Comparison of ENCODE assay signal across 9 mouse cellular contexts in genomic region chr2:61592699-61593029, GRCm38 (mm10). TPM values are rescaled to one million over a fixed set of nuclear protein-coding genes. Genes with fewer than 3 reads are reported as not detected.
DNase-seq lines count a peak whose midpoint lies in the region; ATAC-seq and TF ChIP-seq lines count a peak whose summit lies in the region.
"Had no signal": no experiment of that assay in that cellular context is flagged by ENCODE, and none has a peak within 500 bp of the region (broad histone marks: within the 10 kb centered on the region; RNA-seq: fewer than 3 reads in every experiment).

No protein-coding gene starts in this region.

- no peaks in the 10 kb centered on the region for H3K27me3 ChIP-seq in heart, embryonic 13.5 days (replicated peaks)
- no peaks in the 10 kb centered on the region for H3K27me3 ChIP-seq in G1E (ENCODE audit: insufficient read depth, low read length)
- H3K27me3 ChIP-seq in forebrain, postnatal 0 days (ENCODE audit: insufficient read depth, low read length): no peaks in the 10 kb centered on the region
- H3K27me3 ChIP-seq in liver, embryonic 15.5 days: no peaks in the 10 kb centered on the region
- H3K27me3 ChIP-seq: CH12.LX had no signal

- H3K9ac ChIP-seq in heart, embryonic 13.5 days: no peak overlapping the region
- peak overlapping the region; percentile 76; the same call in 1 of the 2 replicates for H3K9ac ChIP-seq in forebrain, postnatal 0 days
- H3K9ac ChIP-seq in liver, embryonic 15.5 days: no peak overlapping the region

- WGBS in heart, embryonic 13.5 days: 18% methylated on average over 5 of the region's 5 CpGs
- WGBS in forebrain, postnatal 0 days: 17% methylated on average over 5 of the region's 5 CpGs
- 8% methylated on average over 5 of the region's 5 CpGs for WGBS in liver, embryonic 15.5 days (ENCODE audit: insufficient replicate concordance)

- H3K9me3 ChIP-seq in heart, embryonic 13.5 days: no peaks in the 10 kb centered on the region
- H3K9me3 ChIP-seq in G1E (replicated peaks): no peaks in the 10 kb centered on the region
- H3K9me3 ChIP-seq in forebrain, postnatal 0 days (ENCODE audit: low read length): no peaks in the 10 kb centered on the region
- H3K9me3 ChIP-seq in liver, embryonic 15.5 days (replicated peaks): no peaks in the 10 kb centered on the region

- TF ChIP-seq CTCF in G1E (IDR thresholded peaks at IDR 0.05; ENCODE audit: low read depth, low read length): no peak
- no peak for TF ChIP-seq CTCF in forebrain, postnatal 0 days (IDR thresholded peaks at IDR 0.05; ENCODE audit: low read depth)

- DNase-seq in heart, adult 18-20 months: no peak
- DNase-seq in G1E (ENCODE audit: low spot score): no peak
- DNase-seq in forebrain, postnatal 0 days: no peak
- DNase-seq in adrenal gland, adult 18-20 months (ENCODE audit: low spot score in 2 of 2): no peak
- no peak for DNase-seq in right cerebral cortex, postnatal 4 days
- DNase-seq in layer of hippocampus, postnatal 25 days (ENCODE audit: extremely low spot score in 1 of 2, low spot score in 1 of 2): no peak

- no peaks in the 10 kb centered on the region for H3K36me3 ChIP-seq in heart, embryonic 13.5 days
- H3K36me3 ChIP-seq in G1E (replicated peaks): peaks cover 17% of the 10 kb centered on the region
- H3K36me3 ChIP-seq in forebrain, postnatal 0 days (ENCODE audit: insufficient read depth): no peaks in the 10 kb centered on the region
- H3K36me3 ChIP-seq in liver, embryonic 15.5 days (replicated peaks): no peaks in the 10 kb centered on the region; the same call in 1 of the 2 replicates

- peak overlapping the region; percentile 87 for H3K4me3 ChIP-seq in heart, embryonic 13.5 days
- H3K4me3 ChIP-seq in G1E (ENCODE audit: low read depth, low read length): peak overlapping the region; percentile 96; the same call in 1 of the 2 replicates
- peak overlapping the region; percentile 79 for H3K4me3 ChIP-seq in forebrain, postnatal 0 days (ENCODE audit: low read depth, low read length)
- peak overlapping the region; percentile 92 for H3K4me3 ChIP-seq in liver, embryonic 15.5 days (replicated peaks)

- ATAC-seq in heart, embryonic 13.5 days (ENCODE audit: extremely low read depth, insufficient number of reproducible peaks, low FRiP score, low TSS enrichment): no peak
- no peak for ATAC-seq in G1E (ENCODE audit: extremely low read depth, insufficient number of reproducible peaks, low FRiP score, poor library complexity, severe bottlenecking)
- no peak for ATAC-seq in forebrain, postnatal 0 days
- no peak for ATAC-seq in liver, embryonic 15.5 days (ENCODE audit: insufficient read depth)

- H3K4me2 ChIP-seq in heart, embryonic 13.5 days: peak overlapping the region; percentile 84
- H3K4me2 ChIP-seq in forebrain, postnatal 0 days (ENCODE audit: low read depth): peak overlapping the region; percentile 75
- H3K4me2 ChIP-seq in liver, embryonic 15.5 days: peak overlapping the region; percentile 70

- H3K27ac ChIP-seq in heart, embryonic 13.5 days (replicated peaks): 0 out of 2 replicates have a peak overlapping the region, but pooled peaks have one; percentile 91
- H3K27ac ChIP-seq in forebrain, postnatal 0 days (ENCODE audit: low read depth, low read length): no peak overlapping the region
- H3K27ac ChIP-seq in liver, embryonic 15.5 days (replicated peaks): peak overlapping the region; percentile 48

- peaks cover 9% of the 10 kb centered on the region for H3K4me1 ChIP-seq in heart, embryonic 13.5 days
- H3K4me1 ChIP-seq in G1E (ENCODE audit: insufficient read depth, low read depth, low read length): peaks cover 24% of the 10 kb centered on the region
- H3K4me1 ChIP-seq in forebrain, postnatal 0 days (ENCODE audit: insufficient read depth): no peaks in the 10 kb centered on the region
- H3K4me1 ChIP-seq in liver, embryonic 15.5 days (replicated peaks): peaks cover 20% of the 10 kb centered on the region

RNA-seq across cellular contexts. Expression of gene Tank, which starts 14.3 kb away (rescaled TPM):
- 21.5 and 24.7 TPM in 2 replicates for polyA plus RNA-seq in heart, embryonic 13.5 days (2015; fragmentation: Nextera tagmentation; extraction: Ambion mirVana)
- total RNA-seq in heart, adult 18-20 months (2021): 10 to 100 TPM; 18.6 to 19.4 TPM
- 121 and 126 TPM in 2 replicates for total RNA-seq in G1E (2014; fragmentation: Nextera tagmentation)
- 93.8 and 102 TPM in 2 replicates for total RNA-seq in G1E (2017)
- polyA plus RNA-seq in G1E (2012): 3.0 and 4.6 TPM in 2 replicates
- total RNA-seq in forebrain, postnatal 0 days (2014; rRNA removed): 26.9 and 35.5 TPM in 2 replicates
- 22.5 and 24.5 TPM in 2 replicates for polyA plus RNA-seq in forebrain, postnatal 0 days (2015; fragmentation: Nextera tagmentation; extraction: Ambion mirVana)
- polyA plus RNA-seq in liver, embryonic 15.5 days (2015; fragmentation: Nextera tagmentation; extraction: Ambion mirVana): 19.6 and 20.5 TPM in 2 replicates
- 10 to 100 TPM; 33.6 to 45.2 TPM for total RNA-seq in adrenal gland, adult 18-20 months (2021)
- total RNA-seq in layer of hippocampus, postnatal 25 days (2021): 10 to 100 TPM; 29.4 to 29.6 TPM
